Mouse (Mus musculus): Measurements from ENCODE around the gene Rapgefl1. TPM values are rescaled to one million over a fixed set of nuclear protein-coding genes. Genes with fewer than 3 reads are reported as not detected.

Rapgefl1 gene
- 1.5 and 1.6 TPM in 2 replicates for polyA plus RNA-seq (2016; fragmentation: Nextera tagmentation; extraction: Ambion mirVana)

DNA sequence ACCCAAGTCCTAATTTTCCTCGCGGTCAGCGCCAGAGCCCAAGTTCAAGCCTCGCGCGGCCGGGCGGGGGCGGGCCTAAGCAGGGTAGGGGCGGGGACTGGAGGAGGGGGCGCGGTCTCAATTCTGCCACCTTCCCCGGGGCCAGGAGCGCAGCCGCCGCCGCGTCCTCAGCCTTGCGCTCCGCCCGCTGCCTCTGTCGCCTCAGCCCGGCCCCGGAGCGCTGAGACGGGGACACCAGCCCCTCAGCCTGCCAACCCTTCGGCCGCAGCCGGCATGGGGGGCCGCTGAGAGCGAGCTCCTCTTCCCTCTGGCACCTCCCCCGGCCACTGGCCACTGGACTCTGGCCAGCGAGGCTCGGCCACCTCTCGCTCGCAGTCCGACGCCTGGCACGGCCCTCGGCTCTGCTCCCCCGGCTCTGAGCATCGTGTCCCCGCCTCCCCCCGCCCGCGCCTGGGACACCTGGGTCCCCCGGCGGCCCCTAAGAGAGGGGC is at the start of gene Rapgefl1:
Rapgefl1 (plus strand) TSS at position 135 of the 491 bp plus-strand sequence.
- Histone ChIP-seq H3K9me3 (no peaks in the 10 kb centered on the region), H3K4me1 (peaks cover 38% of the 10 kb centered on the region), H3K4me2 (peak within 1 kb of the TSS; percentile 100), H3K4me3 (replicated peaks) (peak within 1 kb of the TSS; percentile 63), H3K27ac (peak within 1 kb of the TSS; percentile 65), H3K27me3 (peaks cover 36% of the 10 kb centered on the region), H3K9ac (peak within 1 kb of the TSS; percentile 71), H3K36me3 (replicated peaks) (peaks cover 30% of the 10 kb centered on the region)
- peak; percentile 93 for ATAC-seq (ENCODE audit: low FRiP score)
- WGBS, result under 1% methylated on average over 42 of the region's 48 CpGs

DNA sequence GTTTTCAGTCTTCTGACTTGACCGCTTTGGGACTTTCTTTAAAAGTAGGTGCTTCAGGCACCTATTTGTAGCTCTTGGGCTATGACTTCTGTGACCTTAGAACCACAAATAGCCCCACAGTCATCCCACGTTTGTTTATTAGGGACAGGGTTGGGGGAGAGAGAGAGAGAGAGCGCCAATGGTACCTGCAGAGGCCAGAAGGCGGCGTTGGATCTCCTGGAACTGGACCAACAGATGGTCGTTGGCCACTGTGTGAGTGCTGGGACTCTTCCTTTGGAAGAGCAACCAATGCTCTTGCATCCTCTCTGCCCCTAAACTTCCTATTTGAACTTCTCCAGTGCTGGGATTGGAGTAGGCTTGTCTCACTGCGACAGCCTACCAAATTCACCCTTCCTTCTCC is 49.4 kb upstream of the Rapgefl1 start:
- Histone ChIP-seq H3K27ac (no peak overlapping the region; the same call in 1 of the 2 replicates), H3K4me2 (peak overlapping the region; percentile 38), H3K4me3 (replicated peaks) (no peak overlapping the region), H3K9ac (no peak overlapping the region), H3K4me1 (peaks cover 61% of the 10 kb centered on the region), H3K36me3 (replicated peaks) (no peaks in the 10 kb centered on the region), H3K27me3 (no peaks in the 10 kb centered on the region), H3K9me3 (no peaks in the 10 kb centered on the region)
- WGBS, result 38% methylated on average over 7 of the region's 7 CpGs
- ATAC-seq (ENCODE audit: low FRiP score), result no peak

DNA sequence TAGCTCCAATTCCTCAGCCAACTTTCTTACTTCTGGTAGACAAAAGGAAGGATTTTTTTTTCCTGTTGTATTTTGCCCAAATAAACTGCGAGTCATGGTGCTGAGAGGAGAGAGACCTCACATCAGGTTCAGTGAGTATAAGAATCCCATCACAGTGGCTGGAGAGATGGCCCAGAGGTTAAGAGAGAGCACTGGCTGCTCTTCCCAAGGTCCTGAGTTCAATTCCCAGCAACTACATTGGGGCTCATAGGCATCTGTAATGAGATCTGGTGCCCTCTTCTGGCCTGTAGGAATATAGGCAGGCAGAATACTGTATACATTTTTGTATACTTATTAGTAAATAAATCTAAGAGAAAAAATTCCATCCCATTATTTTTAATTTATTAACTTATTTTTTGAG is 48.9 kb upstream of the Rapgefl1 start:
- no peaks in the 10 kb centered on the region for H3K27me3 ChIP-seq
- peaks cover 60% of the 10 kb centered on the region for H3K4me1 ChIP-seq
- no peak overlapping the region for H3K9ac ChIP-seq
- no peaks in the 10 kb centered on the region for H3K36me3 ChIP-seq (replicated peaks)
- no peak overlapping the region for H3K4me2 ChIP-seq
- no peak for ATAC-seq (ENCODE audit: low FRiP score)
- no peaks in the 10 kb centered on the region for H3K9me3 ChIP-seq
- WGBS, result 96% methylated on average over 1 of the region's 1 CpGs
- no peak overlapping the region for H3K4me3 ChIP-seq (replicated peaks)
- H3K27ac ChIP-seq, result no peak overlapping the region

DNA sequence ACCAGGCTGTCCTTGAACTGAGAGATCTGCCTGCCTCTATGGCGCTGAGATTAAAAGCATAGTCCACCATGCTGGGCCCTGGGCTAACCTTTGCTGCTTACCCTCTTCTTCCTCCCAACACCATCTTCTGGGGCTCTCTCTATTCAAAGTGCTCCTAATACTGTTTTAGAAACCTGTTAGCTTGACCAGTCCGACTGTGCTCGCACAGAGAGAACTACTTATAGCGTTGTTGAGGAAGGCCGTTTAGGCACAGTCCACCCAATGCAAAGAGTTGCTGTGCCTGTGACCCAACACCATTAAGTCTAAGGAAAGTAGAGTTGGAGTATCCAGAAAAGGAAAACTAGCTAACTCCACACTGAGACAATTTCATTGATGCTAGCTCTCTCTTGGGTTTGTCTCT is 48.4 kb upstream of the Rapgefl1 start:
- Histone ChIP-seq H3K4me1 (peaks cover 60% of the 10 kb centered on the region), H3K4me2 (no peak overlapping the region), H3K9me3 (no peaks in the 10 kb centered on the region), H3K36me3 (replicated peaks) (no peaks in the 10 kb centered on the region), H3K27me3 (no peaks in the 10 kb centered on the region), H3K4me3 (replicated peaks) (no peak overlapping the region), H3K27ac (peak overlapping the region; percentile 71; the same call in 1 of the 2 replicates), H3K9ac (no peak overlapping the region)
- ATAC-seq (ENCODE audit: low FRiP score), result no peak
- WGBS, result 88% methylated on average over 5 of the region's 5 CpGs

DNA sequence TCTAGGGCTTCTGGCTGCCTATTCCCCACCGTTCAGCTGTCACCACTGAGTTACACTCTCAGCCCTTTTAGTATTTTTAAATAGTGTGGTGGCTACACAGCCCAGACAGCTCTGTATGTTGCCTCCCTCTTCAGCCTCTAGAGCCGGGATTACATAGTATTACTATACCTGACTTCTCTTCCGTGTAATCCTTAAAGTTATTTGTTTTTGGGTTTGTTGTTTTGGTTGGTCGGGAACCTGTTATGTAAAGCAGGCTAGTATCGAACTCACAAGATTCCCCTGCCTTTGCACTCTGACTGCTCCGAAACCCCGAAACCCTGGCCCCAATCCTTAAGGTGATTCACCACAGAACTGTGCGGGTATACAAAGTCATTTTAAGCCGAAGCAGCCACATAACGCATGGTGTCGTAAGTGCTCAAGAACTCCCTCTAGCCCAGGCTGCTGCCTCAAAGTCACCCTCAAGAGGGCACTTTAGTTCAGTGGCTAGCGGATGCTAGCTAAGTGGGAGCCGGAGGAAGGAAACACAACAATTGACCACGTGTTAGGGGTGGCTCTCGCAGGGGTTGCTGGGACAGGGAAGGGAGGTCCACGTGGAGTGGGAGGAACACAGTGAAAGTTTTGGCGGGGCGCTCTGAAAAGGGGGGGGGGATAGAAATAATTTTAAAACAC is 47.9 kb upstream of the Rapgefl1 start:
- WGBS, result 14% methylated on average over 17 of the region's 18 CpGs

DNA sequence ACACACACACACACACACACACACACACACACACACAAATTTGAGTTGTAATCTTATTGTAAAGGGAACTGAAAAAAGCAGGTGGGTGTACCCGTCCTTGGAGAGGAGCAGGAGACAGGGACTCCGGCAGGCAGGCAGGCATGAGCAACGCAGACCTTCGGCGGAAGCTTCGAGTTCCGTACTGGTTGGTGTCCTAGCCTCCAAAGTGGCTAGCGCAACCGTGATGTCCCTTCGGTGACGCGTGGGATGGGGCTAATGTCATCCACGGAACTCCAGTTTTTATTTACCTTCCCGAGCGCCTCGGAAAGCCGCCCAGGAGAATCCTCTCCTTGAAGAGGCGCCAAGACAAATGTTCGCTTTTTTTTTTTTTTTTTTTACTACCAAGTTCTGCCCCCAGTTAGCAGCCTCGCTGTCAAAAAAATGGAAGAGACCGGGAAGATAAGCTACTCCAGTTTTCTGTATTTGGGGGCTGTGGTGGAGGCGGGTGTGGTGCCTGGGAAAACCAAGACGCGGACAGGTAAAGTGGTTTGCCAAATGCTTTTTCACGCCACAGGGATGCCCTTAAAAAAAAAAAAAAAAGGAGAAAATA is 47.3 kb upstream of the Rapgefl1 start:
- 0 out of 2 replicates have a peak overlapping the region, but pooled peaks have one; percentile 71 for H3K27ac ChIP-seq
- H3K4me1 ChIP-seq, result peaks cover 61% of the 10 kb centered on the region
- H3K9me3 ChIP-seq, result no peaks in the 10 kb centered on the region
- peak overlapping the region; percentile 92 for H3K4me2 ChIP-seq
- 0 out of 2 replicates have a peak, but pooled peaks have one; percentile 18 for ATAC-seq (ENCODE audit: low FRiP score)
- no peaks in the 10 kb centered on the region for H3K27me3 ChIP-seq
- 1% methylated on average over 25 of the region's 25 CpGs for whole genome bisulfite sequencing
- no peaks in the 10 kb centered on the region for H3K36me3 ChIP-seq (replicated peaks)
- H3K9ac ChIP-seq, result peak overlapping the region; percentile 60
- peak overlapping the region; percentile 45 for H3K4me3 ChIP-seq (replicated peaks)

More for the DNA sequence above, 47.9 kb upstream of the Rapgefl1 start:
- peak overlapping the region; percentile 71 for H3K27ac ChIP-seq
- H3K4me1 ChIP-seq, result peaks cover 60% of the 10 kb centered on the region
- no peaks in the 10 kb centered on the region for H3K9me3 ChIP-seq
- H3K4me2 ChIP-seq, result peak overlapping the region; percentile 92
- peak overlapping the region; percentile 60; the same call in 1 of the 2 replicates for H3K9ac ChIP-seq
- peak overlapping the region; percentile 45 for H3K4me3 ChIP-seq (replicated peaks)
- H3K27me3 ChIP-seq, result no peaks in the 10 kb centered on the region
- H3K36me3 ChIP-seq (replicated peaks), result no peaks in the 10 kb centered on the region
- ATAC-seq (ENCODE audit: low FRiP score), result peak; percentile 85

DNA sequence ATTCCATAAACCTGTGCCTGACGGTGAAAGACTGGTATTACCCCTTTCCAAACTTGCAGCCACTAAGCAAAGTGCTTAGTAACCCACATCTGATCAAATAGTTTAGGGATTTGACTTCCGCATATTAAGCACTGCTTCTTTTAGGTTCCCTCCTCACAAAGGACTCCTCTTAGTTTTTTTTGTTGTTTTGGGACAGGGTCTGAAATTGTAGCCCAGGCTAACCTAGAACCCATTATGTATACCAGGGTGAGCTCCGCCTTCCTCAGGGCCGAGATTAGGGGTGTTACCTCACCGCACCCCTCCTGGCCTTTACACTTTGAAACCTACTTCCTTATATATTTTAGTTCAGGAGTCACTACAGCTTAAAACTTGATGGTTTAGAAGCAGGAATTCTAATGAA is 46.8 kb upstream of the Rapgefl1 start:
- WGBS, result 38% methylated on average over 5 of the region's 5 CpGs
- Histone ChIP-seq H3K9me3 (no peaks in the 10 kb centered on the region), H3K36me3 (replicated peaks) (no peaks in the 10 kb centered on the region), H3K9ac (no peak overlapping the region; the same call in 1 of the 2 replicates), H3K27me3 (no peaks in the 10 kb centered on the region), H3K4me2 (peak overlapping the region; percentile 92), H3K27ac (no peak overlapping the region), H3K4me3 (replicated peaks) (peak overlapping the region; percentile 45), H3K4me1 (peaks cover 61% of the 10 kb centered on the region)
- no peak for ATAC-seq (ENCODE audit: low FRiP score)

DNA sequence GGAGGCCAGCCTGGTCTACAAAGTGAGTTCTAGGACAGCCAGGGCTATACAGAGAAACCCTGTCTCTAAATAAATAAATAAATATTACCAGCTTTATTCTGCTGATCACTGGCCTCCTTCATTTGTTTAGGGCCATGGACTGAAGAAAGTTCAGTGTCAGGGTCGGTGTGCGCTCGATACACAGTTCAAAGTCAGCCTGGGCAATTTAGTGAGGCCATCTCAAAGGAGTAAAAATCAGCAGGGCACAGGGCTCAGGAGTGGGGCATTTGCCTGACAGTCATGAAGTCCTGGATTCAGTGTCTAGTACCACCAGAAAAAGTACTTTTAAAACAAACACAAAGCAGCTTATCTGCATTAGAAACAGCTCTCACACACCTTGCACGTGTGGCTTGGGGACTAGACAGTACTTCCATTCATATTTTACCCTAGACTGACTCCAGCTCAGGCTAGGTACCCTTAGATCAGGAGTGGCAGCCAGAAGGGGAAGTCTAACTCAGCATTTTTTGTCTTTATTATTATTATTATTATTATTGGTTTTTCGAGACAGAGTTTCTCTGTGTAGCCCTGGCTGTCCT is 45.9 kb upstream of the Rapgefl1 start:
- Histone ChIP-seq H3K4me2 (no peak overlapping the region), H3K9me3 (no peaks in the 10 kb centered on the region), H3K4me3 (replicated peaks) (no peak overlapping the region), H3K4me1 (peaks cover 55% of the 10 kb centered on the region), H3K9ac (no peak overlapping the region), H3K36me3 (replicated peaks) (no peaks in the 10 kb centered on the region), H3K27ac (no peak overlapping the region), H3K27me3 (no peaks in the 10 kb centered on the region)
- WGBS, result 83% methylated on average over 5 of the region's 5 CpGs
- ATAC-seq (ENCODE audit: low FRiP score), result no peak

DNA sequence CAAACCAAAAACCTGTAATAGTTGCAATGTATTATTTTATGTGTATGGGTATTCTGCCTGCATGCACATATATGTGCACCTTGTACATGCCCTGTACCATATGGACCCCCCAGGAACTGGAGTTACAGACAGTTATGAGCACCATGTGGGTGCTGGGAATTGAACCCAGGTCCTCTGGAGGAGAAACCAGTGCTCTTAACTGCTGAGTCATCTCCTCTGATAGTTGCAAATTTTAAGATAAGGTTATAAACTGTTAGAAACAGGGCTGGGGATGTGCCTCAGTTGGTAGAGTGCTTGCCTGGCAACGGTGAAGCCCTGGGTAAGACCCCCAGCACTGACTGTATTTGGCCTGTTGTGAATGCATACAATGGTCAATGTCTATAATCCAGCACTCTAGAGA is 45.1 kb upstream of the Rapgefl1 start:
- Histone ChIP-seq H3K9me3 (no peaks in the 10 kb centered on the region), H3K4me2 (no peak overlapping the region), H3K27ac (no peak overlapping the region), H3K27me3 (no peaks in the 10 kb centered on the region), H3K4me1 (peaks cover 48% of the 10 kb centered on the region), H3K4me3 (replicated peaks) (no peak overlapping the region), H3K9ac (no peak overlapping the region), H3K36me3 (replicated peaks) (no peaks in the 10 kb centered on the region)
- ATAC-seq (ENCODE audit: low FRiP score), result no peak
- WGBS, result 75% methylated on average over 1 of the region's 1 CpGs

DNA sequence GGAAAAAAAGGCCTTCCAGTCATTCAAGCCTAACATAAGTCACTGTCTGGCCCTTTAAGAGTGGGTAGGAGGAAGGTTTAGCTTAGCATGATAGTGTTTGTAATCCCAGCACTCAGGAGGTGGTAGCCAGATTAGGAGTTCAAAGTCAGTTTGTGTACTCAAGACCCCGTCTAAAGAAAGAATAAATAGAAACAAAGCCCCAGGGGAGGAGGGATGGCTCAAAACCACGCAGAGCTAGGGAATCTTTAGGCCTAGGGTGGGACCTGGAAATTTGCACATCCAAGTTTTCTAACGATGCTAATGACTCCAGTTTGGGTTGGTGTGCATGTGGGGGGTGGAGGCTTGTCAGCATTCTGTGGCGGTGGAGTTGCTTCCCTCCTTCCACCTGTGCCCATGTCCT is 44.5 kb upstream of the Rapgefl1 start:
- Histone ChIP-seq H3K27me3 (no peaks in the 10 kb centered on the region), H3K4me3 (replicated peaks) (no peak overlapping the region), H3K4me1 (peaks cover 44% of the 10 kb centered on the region), H3K4me2 (no peak overlapping the region), H3K27ac (no peak overlapping the region), H3K36me3 (replicated peaks) (no peaks in the 10 kb centered on the region), H3K9ac (peak overlapping the region; percentile 0; the same call in 1 of the 2 replicates), H3K9me3 (no peaks in the 10 kb centered on the region)
- no peak for ATAC-seq (ENCODE audit: low FRiP score)
- 7% methylated on average over 4 of the region's 4 CpGs for WGBS

DNA sequence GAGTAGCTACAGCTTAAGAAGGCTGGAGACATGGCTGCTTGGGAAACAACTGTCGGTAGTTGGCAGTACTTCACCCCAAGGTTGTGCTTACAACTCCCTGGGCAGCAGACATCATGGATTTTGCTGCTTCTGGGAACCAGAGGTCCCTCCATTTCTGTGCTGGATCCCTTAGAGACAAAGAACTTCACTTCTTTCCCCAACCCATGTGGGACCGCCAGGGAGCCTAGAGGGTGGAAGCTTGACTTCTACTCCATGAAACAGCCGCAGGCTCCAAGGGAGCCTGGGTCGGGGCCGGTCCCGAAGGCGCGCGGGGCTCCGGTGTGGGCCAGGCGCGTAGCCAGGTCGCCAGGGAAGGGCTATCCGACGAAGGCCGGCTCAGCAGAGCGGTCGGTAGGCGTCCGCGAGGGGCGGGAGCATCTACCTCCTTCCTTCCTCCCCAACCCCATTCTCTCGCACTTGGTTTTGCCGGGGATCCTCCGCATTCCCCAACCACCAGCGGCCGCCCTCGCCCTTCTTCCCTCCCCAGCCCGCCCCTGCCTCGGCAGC is 42.0 kb upstream of the Rapgefl1 start:
- Histone ChIP-seq H3K9ac (peak overlapping the region; percentile 99), H3K4me2 (peak overlapping the region; percentile 96), H3K4me3 (replicated peaks) (peak overlapping the region; percentile 100), H3K36me3 (replicated peaks) (peaks cover 12% of the 10 kb centered on the region), H3K27ac (peak overlapping the region; percentile 100), H3K27me3 (no peaks in the 10 kb centered on the region), H3K4me1 (peaks cover 46% of the 10 kb centered on the region), H3K9me3 (no peaks in the 10 kb centered on the region)
- whole genome bisulfite sequencing, result under 1% methylated on average over 24 of the region's 30 CpGs
- peak; percentile 61 for ATAC-seq (ENCODE audit: low FRiP score)

DNA sequence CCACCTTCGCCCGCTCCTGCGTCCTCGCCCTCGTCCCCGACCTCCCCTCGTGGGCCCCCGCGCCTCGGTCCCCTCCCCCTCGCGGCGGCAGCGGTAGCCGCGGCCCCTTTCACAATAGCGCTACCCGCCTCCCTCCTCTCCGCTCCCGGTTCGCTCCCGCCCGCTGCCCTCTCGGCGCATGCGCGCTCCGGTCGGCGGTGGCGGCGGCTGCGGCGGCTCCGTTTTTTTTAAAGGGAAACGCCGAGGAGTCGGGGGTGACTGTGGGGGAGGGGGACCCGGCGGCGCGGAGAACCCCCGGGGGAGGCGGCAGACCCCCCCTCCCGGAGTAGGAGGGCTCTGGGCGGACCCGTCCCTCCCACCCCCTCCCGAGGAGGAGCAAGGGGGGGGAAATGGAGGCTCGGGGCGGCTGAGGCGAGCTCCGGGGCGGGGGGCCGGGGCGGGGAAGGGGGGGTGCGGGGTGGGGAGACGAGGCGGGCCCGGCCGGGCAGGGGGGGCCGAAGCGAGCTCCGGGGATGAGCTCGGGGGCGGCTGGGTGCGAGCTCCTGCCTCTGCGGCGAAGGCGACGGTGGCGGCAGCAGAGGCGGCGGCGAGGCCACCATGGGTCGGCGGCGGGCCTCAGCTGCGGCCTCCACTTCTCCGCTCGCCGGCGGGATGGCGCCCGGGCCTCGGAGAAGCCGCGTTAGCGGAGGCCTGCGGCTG is 41.4 kb upstream of the Rapgefl1 start, which contains the start of gene Msl1:
Msl1 (plus strand) TSS at position 502 of the 699 bp plus-strand sequence.
- H3K4me1 ChIP-seq, result peaks cover 44% of the 10 kb centered on the region
- WGBS, result 0% methylated on average over 65 of the region's 89 CpGs

More for the DNA sequence above, 41.4 kb upstream of the Rapgefl1 start, which contains the start of gene Msl1:
- H3K9ac ChIP-seq, result peak within 1 kb of the TSS; percentile 99
- peak within 1 kb of the TSS; percentile 96 for H3K4me2 ChIP-seq
- peak within 1 kb of the TSS; percentile 100 for H3K4me3 ChIP-seq (replicated peaks)
- no peaks in the 10 kb centered on the region for H3K9me3 ChIP-seq
- peaks cover 18% of the 10 kb centered on the region for H3K36me3 ChIP-seq (replicated peaks)
- H3K27ac ChIP-seq, result peak within 1 kb of the TSS; percentile 100
- no peaks in the 10 kb centered on the region for H3K27me3 ChIP-seq
- peak; percentile 69 for ATAC-seq (ENCODE audit: low FRiP score)

All from forebrain, embryonic 12.5 days (tissue).